Mouse (Mus musculus): ENCODE data around the gene Vipr1.

DNA sequence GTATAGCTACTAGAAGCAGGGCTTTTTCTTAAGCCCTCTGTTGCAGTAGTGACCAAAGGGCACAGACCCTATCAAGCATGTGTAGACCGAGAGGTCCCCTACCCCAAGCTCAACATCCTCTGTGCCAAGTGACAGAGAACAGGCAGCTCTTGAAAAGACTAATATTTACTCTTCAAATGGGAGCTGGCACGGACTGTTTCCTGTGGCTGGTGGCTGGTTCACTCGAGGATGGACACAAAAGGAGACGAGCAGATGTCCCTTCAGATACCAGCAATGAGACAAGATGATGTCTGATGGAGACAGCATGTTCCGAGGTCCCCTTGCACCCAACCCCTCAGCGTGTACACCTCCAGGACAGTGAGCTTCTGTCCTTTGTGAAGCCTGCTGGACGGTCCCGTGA, 35.0 kb downstream of the Vipr1 start:
- TF ChIP-seq GATA1 (IDR thresholded peaks at IDR 0.05; ENCODE audit: borderline replicate concordance, low read length) (no peak), FLI1 (IDR thresholded peaks at IDR 0.05; ENCODE audit: low read length) (no peak)
